In genomic region chr6:55276692-55277282, GRCm38 (mm10) we compare ENCODE assay signal across 17 mouse cellular contexts. TPM values are rescaled to one million over a fixed set of nuclear protein-coding genes. Genes with fewer than 3 reads are reported as not detected.
A peak's percentile ranks its signal among the peaks of the same experiment; 100 is the strongest.
DNase-seq lines count a peak whose midpoint lies in the region; ATAC-seq lines count a peak whose summit lies in the region.
"Had no signal": no experiment of that assay in that cellular context is flagged by ENCODE, and none has a peak within 500 bp of the region (broad histone marks: within the 10 kb centered on the region; RNA-seq: fewer than 3 reads in every experiment).

No protein-coding gene starts in this region.

- H3K4me3 ChIP-seq in heart, embryonic 11.5 days (ENCODE audit: low read depth, low read length): no peak overlapping the region
- H3K4me3 ChIP-seq in embryonic facial prominence, embryonic 10.5 days: no peak overlapping the region
- no peak overlapping the region for H3K4me3 ChIP-seq in forebrain, embryonic 14.5 days (ENCODE audit: low read depth, low read length)
- H3K4me3 ChIP-seq: forebrain, embryonic 12.5 days; midbrain, embryonic 12.5 days; neural tube, embryonic 12.5 days had no signal

- H3K27me3 ChIP-seq in heart, embryonic 11.5 days (ENCODE audit: control insufficient read depth, insufficient read depth, low read length): no peaks in the 10 kb centered on the region
- no peaks in the 10 kb centered on the region for H3K27me3 ChIP-seq in embryonic facial prominence, embryonic 10.5 days (replicated peaks; ENCODE audit: low read depth, poor library complexity, severe bottlenecking)
- no peaks in the 10 kb centered on the region for H3K27me3 ChIP-seq in forebrain, embryonic 14.5 days (replicated peaks; ENCODE audit: control insufficient read depth, insufficient read depth, low read length)
- H3K27me3 ChIP-seq: forebrain, embryonic 12.5 days; midbrain, embryonic 12.5 days; neural tube, embryonic 12.5 days had no signal

- 78% methylated on average over 4 of the region's 4 CpGs for WGBS in heart, embryonic 11.5 days (ENCODE audit: insufficient replicate concordance)
- WGBS in embryonic facial prominence, embryonic 10.5 days: 88% methylated on average over 4 of the region's 4 CpGs
- WGBS in forebrain, embryonic 14.5 days: 84% methylated on average over 4 of the region's 4 CpGs

- H3K9me3 ChIP-seq in heart, embryonic 11.5 days (replicated peaks; ENCODE audit: control insufficient read depth, low read length): no peaks in the 10 kb centered on the region
- no peaks in the 10 kb centered on the region for H3K9me3 ChIP-seq in embryonic facial prominence, embryonic 10.5 days
- H3K9me3 ChIP-seq in forebrain, embryonic 14.5 days (replicated peaks; ENCODE audit: control insufficient read depth, low read length): no peaks in the 10 kb centered on the region
- H3K9me3 ChIP-seq: forebrain, embryonic 12.5 days; midbrain, embryonic 12.5 days; neural tube, embryonic 12.5 days had no signal

- no peak overlapping the region for H3K4me2 ChIP-seq in heart, embryonic 11.5 days
- no peak overlapping the region for H3K4me2 ChIP-seq in forebrain, embryonic 14.5 days (ENCODE audit: low read length)
- H3K4me2 ChIP-seq: forebrain, embryonic 12.5 days; hindbrain, embryonic 14.5 days; midbrain, embryonic 12.5 days; neural tube, embryonic 12.5 days had no signal

- no peak overlapping the region for H3K27ac ChIP-seq in heart, embryonic 11.5 days (ENCODE audit: low read depth, low read length)
- H3K27ac ChIP-seq in embryonic facial prominence, embryonic 10.5 days (replicated peaks): 0 out of 2 replicates have a peak overlapping the region, but pooled peaks have one; percentile 8
- no peak overlapping the region for H3K27ac ChIP-seq in forebrain, embryonic 14.5 days (ENCODE audit: low read depth, low read length)
- H3K27ac ChIP-seq: forebrain, embryonic 12.5 days; hindbrain, embryonic 14.5 days; midbrain, embryonic 12.5 days; neural tube, embryonic 12.5 days had no signal

- peaks cover 11% of the 10 kb centered on the region for H3K4me1 ChIP-seq in heart, embryonic 11.5 days (ENCODE audit: control insufficient read depth, insufficient read depth, low read length)
- H3K4me1 ChIP-seq in embryonic facial prominence, embryonic 10.5 days: peaks cover 28% of the 10 kb centered on the region
- H3K4me1 ChIP-seq in forebrain, embryonic 14.5 days (ENCODE audit: control insufficient read depth, insufficient read depth, low read length): no peaks in the 10 kb centered on the region
- H3K4me1 ChIP-seq: neural tube, embryonic 12.5 days had no signal

- no peak for ATAC-seq in heart, embryonic 11.5 days (replicated peaks; ENCODE audit: insufficient number of reproducible peaks, low FRiP score, low TSS enrichment)
- peak; percentile 68 for ATAC-seq in megakaryocyte progenitor cell, adult 5-6 weeks (replicated peaks; ENCODE audit: poor library complexity)
- ATAC-seq in forebrain, embryonic 14.5 days: no peak

- H3K36me3 ChIP-seq in heart, embryonic 11.5 days (ENCODE audit: control insufficient read depth, insufficient read depth, low read length): no peaks in the 10 kb centered on the region
- H3K36me3 ChIP-seq in embryonic facial prominence, embryonic 10.5 days (replicated peaks): peaks cover 36% of the 10 kb centered on the region
- H3K36me3 ChIP-seq in forebrain, embryonic 14.5 days (ENCODE audit: control insufficient read depth, insufficient read depth, low read length): 0 out of 2 replicates have a peak, but pooled peaks cover 5% of the 10 kb centered on the region
- H3K36me3 ChIP-seq: neural tube, embryonic 12.5 days had no signal

- peak; percentile 24 for DNase-seq in heart, adult 8-10 months (ENCODE audit: low spot score)
- DNase-seq in 416B (ENCODE audit: low read depth): peak; percentile 12
- DNase-seq in embryonic facial prominence, embryonic 10.5 days (ENCODE audit: low spot score): no peak
- DNase-seq in forebrain, embryonic 14.5 days (ENCODE audit: low spot score): no peak
- DNase-seq in layer of hippocampus, postnatal 36 days: no peak
- DNase-seq: gastrocnemius, postnatal 14 days; heart, postnatal 14 days; kidney, postnatal 25 days; lung, adult 2 months; spleen, adult 18-20 months; thymus, postnatal 25 days had no signal

- no peak overlapping the region for H3K9ac ChIP-seq in heart, embryonic 11.5 days (ENCODE audit: low read depth, low read length)
- no peak overlapping the region for H3K9ac ChIP-seq in forebrain, embryonic 14.5 days (ENCODE audit: low read length)
- H3K9ac ChIP-seq: forebrain, embryonic 12.5 days; hindbrain, embryonic 14.5 days; midbrain, embryonic 12.5 days; neural tube, embryonic 12.5 days had no signal

RNA-seq across cellular contexts. Expression of gene Aqp1, which starts 59.4 kb away (rescaled TPM):
- 100 to 1,000 TPM; 336 to 404 (median 350) TPM for total RNA-seq in heart, adult 8-10 months (2022)
- 2.1 and 3.7 TPM in 2 replicates for polyA plus RNA-seq in heart, embryonic 11.5 days (2014; fragmentation: Nextera tagmentation; extraction: Ambion mirVana)
- polyA plus RNA-seq in embryonic facial prominence, embryonic 10.5 days (2016; fragmentation: Nextera tagmentation; extraction: Ambion mirVana): 0.29 and 0.76 TPM in 2 replicates
- 15.4 and 24.8 TPM in 2 replicates for total RNA-seq in megakaryocyte progenitor cell, adult 5-6 weeks (2015)
- total RNA-seq in megakaryocyte progenitor cell, adult 5-6 weeks (2017): 29.3 and 51.0 TPM in 2 replicates
- 2.8 and 2.9 TPM in 2 replicates for polyA plus RNA-seq in forebrain, embryonic 14.5 days (2014; fragmentation: Nextera tagmentation; extraction: Ambion mirVana)
- 1 to 10 TPM in 1 of 2 experiments, under 1 TPM in 1; 0.45 to 2.5 TPM for total RNA-seq in layer of hippocampus, postnatal 36 days (2021)

Comparison
In these comparisons a context has a peak if more than half of its experiments do, and no peak if none do; other contexts are left out.
1. DNase-seq: peak in heart, adult 8-10 months (single experiment) and 416B (single experiment); none in embryonic facial prominence, embryonic 10.5 days (single experiment), forebrain, embryonic 14.5 days (single experiment) and layer of hippocampus, postnatal 36 days (0 of 2).
2. RNA of gene Aqp1, which starts 59.4 kb away (total RNA-seq): 336 to 404 TPM in heart, adult 8-10 months; 15.4 to 51.0 TPM in megakaryocyte progenitor cell, adult 5-6 weeks and 0.45 to 2.5 TPM in layer of hippocampus, postnatal 36 days; every median in the first group is over 4 times any median in the second.